Mouse (Mus musculus) kidney, adult 2 months (tissue): ENCODE measurements around the gene Rhot1. TPM values are rescaled to one million over a fixed set of nuclear protein-coding genes. Genes with fewer than 3 reads are reported as not detected.

Source experiments
- DNase-seq: peaks from one replicate; pipeline ENCODE4 v3.0.0; 2021
- H3K27ac ChIP-seq: fragments of 200-500 bp; 2 replicates; pipeline ENCODE4 v1.5.1; 2012; ENCODE audit warnings: low read depth, low read length, control low read depth, inconsistent platforms; ENCODE audit not compliant: insufficient read depth
- H3K27me3 ChIP-seq: fragments of 200-500 bp; replicated peaks from 2 replicates; pipeline ENCODE4 v1.6.1; 2012; ENCODE audit warnings: mild to moderate bottlenecking, moderate library complexity, low read length, inconsistent platforms; ENCODE audit not compliant: control insufficient read depth, insufficient read depth
- H3K36me3 ChIP-seq: fragments of 200-500 bp; 2 replicates; pipeline ENCODE4 v1.6.1; 2012; ENCODE audit warnings: mild to moderate bottlenecking, moderate library complexity, low read length, inconsistent platforms; ENCODE audit not compliant: control insufficient read depth, insufficient read depth
- H3K4me1 ChIP-seq: fragments of 200-500 bp; 2 replicates; pipeline ENCODE4 v1.6.1; 2011; ENCODE audit warnings: low read length; ENCODE audit not compliant: control insufficient read depth, insufficient read depth
- H3K4me3 ChIP-seq: fragments of 200-500 bp; 2 replicates; pipeline ENCODE4 v1.5.1; 2011; ENCODE audit warnings: mild to moderate bottlenecking, low read depth, low read length, control low read depth; ENCODE audit not compliant: insufficient read depth
- CTCF ChIP-seq: fragments of 200-500 bp; conservative IDR thresholded peaks from 2 replicates; pipeline ENCODE4 v1.5.1; 2011; ENCODE audit warnings: low read depth, mild to moderate bottlenecking, control low read depth, low read length, moderate library complexity, mixed read lengths; ENCODE audit not compliant: insufficient read depth, insufficient read length
- POLR2A ChIP-seq: fragments of 200-500 bp; IDR thresholded peaks from one replicate; pipeline ENCODE4 v1.6.1; 2011; ENCODE audit warnings: low read depth, low read length, control low read depth
- WGBS: fragments of 180-500 bp; shearing (Covaris S2); methylation state at CpG from one replicate; pipeline ENCODE4 v1.1.7; 2018; 5-methylcytosine and 5-hydroxymethylcytosine counted together
- polyA plus RNA-seq: library from polyadenylated mRNA; depleted of rRNA; stranded (reverse); fragments of >200 nt; gene quantifications from 2 replicates; pipeline ENCODE4 v1.2.3, GENCODE M21; 2012

Gene Rhot1
- polyA plus RNA-seq, 1 experiment = 18.3 TPM

- no peak for TF ChIP-seq CTCF
- TF ChIP-seq POLR2A = no peak
- Histone ChIP-seq H3K36me3 (no peaks in the 10 kb centered on the region; the same call in 1 of the 2 replicates), H3K4me1 (no peaks in the 10 kb centered on the region), H3K4me3 (no peak overlapping the region), H3K27me3 (no peaks in the 10 kb centered on the region), H3K27ac (no peak overlapping the region)
- no peak for DNase-seq
- WGBS = 87% methylated on average over 7 of the region's 7 CpGs
Observed at GRCm38 (mm10) chr11:80196351-80196750, 12.5 kb upstream of the Rhot1 start.

- H3K4me1 ChIP-seq = no peaks in the 10 kb centered on the region; the same call in 1 of the 2 replicates
- no peaks in the 10 kb centered on the region; the same call in 1 of the 2 replicates for H3K36me3 ChIP-seq
- no peak overlapping the region for H3K4me3 ChIP-seq
- no peak for DNase-seq
- WGBS = 92% methylated on average over 3 of the region's 3 CpGs
- no peak for TF ChIP-seq CTCF
- no peak for TF ChIP-seq POLR2A
- H3K27me3 ChIP-seq = no peaks in the 10 kb centered on the region
- H3K27ac ChIP-seq = no peak overlapping the region
Observed at GRCm38 (mm10) chr11:80199316-80199715, 9.5 kb upstream of the Rhot1 start.

- WGBS = 96% methylated on average over 2 of the region's 2 CpGs
- DNase-seq = no peak
- Histone ChIP-seq H3K36me3 (no peaks in the 10 kb centered on the region), H3K4me3 (no peak overlapping the region), H3K27me3 (no peaks in the 10 kb centered on the region), H3K27ac (no peak overlapping the region), H3K4me1 (no peaks in the 10 kb centered on the region; the same call in 1 of the 2 replicates)
- TF ChIP-seq CTCF = peak; percentile 40; the same call in 1 of the 2 replicates
- TF ChIP-seq POLR2A = no peak
Observed at GRCm38 (mm10) chr11:80199773-80200172, 9.0 kb upstream of the Rhot1 start.

GRCm38 (mm10) chr11:80200326-80200725, 8.5 kb upstream of the Rhot1 start:
- no peak for DNase-seq

GRCm38 (mm10) chr11:80202296-80202695, 6.5 kb upstream of the Rhot1 start:
- Histone ChIP-seq H3K27ac (no peak overlapping the region), H3K4me3 (no peak overlapping the region), H3K36me3 (no peaks in the 10 kb centered on the region), H3K4me1 (no peaks in the 10 kb centered on the region; the same call in 1 of the 2 replicates), H3K27me3 (no peaks in the 10 kb centered on the region)
- no peak for TF ChIP-seq POLR2A
- no peak for TF ChIP-seq CTCF
- DNase-seq = peak; percentile 63
- 45% methylated on average over 6 of the region's 6 CpGs for WGBS

More at GRCm38 (mm10) chr11:80200326-80200725, 8.5 kb upstream of the Rhot1 start:
- peak; percentile 56 for TF ChIP-seq CTCF
- TF ChIP-seq POLR2A = no peak
- H3K27ac ChIP-seq = no peak overlapping the region
- H3K4me3 ChIP-seq = no peak overlapping the region
- WGBS = 83% methylated on average over 1 of the region's 1 CpGs
- no peaks in the 10 kb centered on the region for H3K36me3 ChIP-seq
- no peaks in the 10 kb centered on the region for H3K27me3 ChIP-seq
- no peaks in the 10 kb centered on the region; the same call in 1 of the 2 replicates for H3K4me1 ChIP-seq

- Histone ChIP-seq H3K27ac (no peak overlapping the region), H3K4me1 (no peaks in the 10 kb centered on the region; the same call in 1 of the 2 replicates), H3K4me3 (no peak overlapping the region), H3K27me3 (no peaks in the 10 kb centered on the region), H3K36me3 (no peaks in the 10 kb centered on the region)
- TF ChIP-seq POLR2A = no peak
- no peak for TF ChIP-seq CTCF
- DNase-seq = no peak
- 72% methylated on average over 3 of the region's 3 CpGs for WGBS
Observed at GRCm38 (mm10) chr11:80204037-80204436, 4.8 kb upstream of the Rhot1 start.

- H3K27ac ChIP-seq = no peak overlapping the region
- H3K4me3 ChIP-seq = no peak overlapping the region
- DNase-seq = no peak
- WGBS = 48% methylated on average over 5 of the region's 5 CpGs
- H3K4me1 ChIP-seq = no peaks in the 10 kb centered on the region; the same call in 1 of the 2 replicates
- H3K27me3 ChIP-seq = no peaks in the 10 kb centered on the region
- no peaks in the 10 kb centered on the region for H3K36me3 ChIP-seq
- no peak for TF ChIP-seq CTCF
- no peak for TF ChIP-seq POLR2A
Observed at GRCm38 (mm10) chr11:80204941-80205340, 3.9 kb upstream of the Rhot1 start.
